Mouse (Mus musculus) stomach, postnatal 0 days (tissue): ENCODE data around the gene Nomo1.

Experiments used
- CTCF ChIP-seq: IDR thresholded peaks from 2 replicates; pipeline ENCODE4 v1.5.1; 2016; ENCODE audit warnings: antibody characterized with exemption, low read depth, mild to moderate bottlenecking, moderate library complexity
- EP300 ChIP-seq: optimal IDR thresholded peaks from 2 replicates; pipeline ENCODE3; 2016; ENCODE audit warnings: antibody characterized with exemption

GRCm38 (mm10) chr7:46047873-46048562 lies 14.5 kb downstream of the Nomo1 start:
- TF ChIP-seq CTCF (no peak), EP300 (no peak)
